Mouse (Mus musculus): Measurements from ENCODE around the gene D7Ertd443e.

Gene D7Ertd443e

GRCm38 (mm10) chr7:134289611-134290301 is 95.7 kb downstream of the D7Ertd443e start:
- no peak for DNase-seq (ENCODE audit: low read depth, low spot score)

GRCm38 (mm10) chr7:134289126-134289525 is 96.3 kb downstream of the D7Ertd443e start:
- DNase-seq (ENCODE audit: low read depth, low spot score), result no peak

GRCm38 (mm10) chr7:134287570-134288222 is 97.8 kb downstream of the D7Ertd443e start:
- DNase-seq (ENCODE audit: low read depth, low spot score), result no peak

- DNase-seq (ENCODE audit: low read depth, low spot score), result no peak
These were observed 112.5 kb downstream of the D7Ertd443e start for GRCm38 (mm10) chr7:134272956-134273355.

GRCm38 (mm10) chr7:134272421-134272820 is 113.0 kb downstream of the D7Ertd443e start:
- DNase-seq (ENCODE audit: low read depth, low spot score), result no peak

GRCm38 (mm10) chr7:134265783-134266182 is 119.7 kb downstream of the D7Ertd443e start:
- DNase-seq (ENCODE audit: low read depth, low spot score), result no peak

- DNase-seq (ENCODE audit: low read depth, low spot score), result peak; percentile 13
These were observed 122.1 kb downstream of the D7Ertd443e start for GRCm38 (mm10) chr7:134263146-134263906.

- no peak for DNase-seq (ENCODE audit: low read depth, low spot score)
These were observed 124.3 kb downstream of the D7Ertd443e start for GRCm38 (mm10) chr7:134261003-134261701.

- no peak for DNase-seq (ENCODE audit: low read depth, low spot score)
These were observed 135.1 kb downstream of the D7Ertd443e start for GRCm38 (mm10) chr7:134250273-134250870.

GRCm38 (mm10) chr7:134248041-134248440 is 137.4 kb downstream of the D7Ertd443e start:
- DNase-seq (ENCODE audit: low read depth, low spot score), result no peak

GRCm38 (mm10) chr7:134246624-134247023 is 138.8 kb downstream of the D7Ertd443e start:
- DNase-seq (ENCODE audit: low read depth, low spot score), result no peak

GRCm38 (mm10) chr7:134242773-134243172 is 142.7 kb downstream of the D7Ertd443e start:
- DNase-seq (ENCODE audit: low read depth, low spot score), result no peak

- no peak for DNase-seq (ENCODE audit: low read depth, low spot score)
These were observed 144.2 kb downstream of the D7Ertd443e start for GRCm38 (mm10) chr7:134241212-134241611.

- no peak for DNase-seq (ENCODE audit: low read depth, low spot score)
These were observed 144.9 kb downstream of the D7Ertd443e start for GRCm38 (mm10) chr7:134240579-134240978.

- DNase-seq (ENCODE audit: low read depth, low spot score), result no peak
These were observed 146.6 kb downstream of the D7Ertd443e start for GRCm38 (mm10) chr7:134238863-134239262.

- DNase-seq (ENCODE audit: low read depth, low spot score), result no peak
These were observed 148.1 kb downstream of the D7Ertd443e start for GRCm38 (mm10) chr7:134237356-134237755.

- no peak for DNase-seq (ENCODE audit: low read depth, low spot score)
These were observed 148.7 kb downstream of the D7Ertd443e start for GRCm38 (mm10) chr7:134236727-134237126.

GRCm38 (mm10) chr7:134235552-134235951 is 149.9 kb downstream of the D7Ertd443e start:
- DNase-seq (ENCODE audit: low read depth, low spot score), result no peak

- DNase-seq (ENCODE audit: low read depth, low spot score), result no peak
These were observed 153.8 kb downstream of the D7Ertd443e start, which contains the start of gene Adam12 for GRCm38 (mm10) chr7:134231378-134232346. Gene Adam12 (minus strand): TSS chr7:134232146.

GRCm38 (mm10) chr7:134230708-134231107 is 154.8 kb downstream of the D7Ertd443e start:
- DNase-seq (ENCODE audit: low read depth, low spot score), result no peak

Measured in c-Kit-negative CD71-positive TER-119-positive erythroid progenitor cells, embryonic 14.5 days (primary cell).